Mouse (Mus musculus): ENCODE results near the gene Tomm6.

DNA sequence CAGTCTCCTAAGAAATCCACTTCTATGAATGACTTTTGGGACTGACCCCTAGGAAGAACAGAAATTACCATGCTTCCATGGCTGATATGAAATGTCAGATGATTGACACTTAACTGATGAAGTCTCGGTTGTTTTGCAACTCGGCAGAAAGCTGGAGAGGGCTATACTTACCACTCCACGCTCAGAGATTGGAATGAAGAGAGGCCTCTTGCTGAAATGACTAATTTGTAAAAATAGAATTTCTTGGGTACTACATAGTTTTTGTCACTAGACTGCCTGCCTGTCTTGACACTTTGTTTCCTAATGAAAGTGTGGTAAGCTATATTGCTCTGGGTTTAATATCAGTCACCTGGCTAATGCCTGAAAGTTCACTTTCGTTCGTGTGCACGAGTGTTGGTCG, 23.7 kb downstream of the Tomm6 start:
- TF ChIP-seq CTCF (IDR thresholded peaks at IDR 0.05; ENCODE audit: low read depth) = no peak
- TF ChIP-seq EP300 (IDR thresholded peaks at IDR 0.05; ENCODE audit: low read depth) = no peak

All from liver, postnatal 0 days (tissue).